Mouse (Mus musculus) megakaryocyte, embryonic 14.5 days (primary cell): ENCODE data around the gene Gm20388.

Source experiments
- FLI1 ChIP-seq: IDR thresholded peaks from 2 replicates; pipeline ENCODE4 v1.6.1; 2012; ENCODE audit warnings: low read length, inconsistent platforms, mixed read lengths
- GATA1 ChIP-seq: IDR thresholded peaks from 3 replicates; pipeline ENCODE4 v1.6.1; 2012; ENCODE audit warnings: mixed read lengths, low read length, inconsistent platforms, borderline replicate concordance

GRCm38 (mm10) chr8:121016621-121017020 is 1106.0 kb downstream of the Gm20388 start:
- TF ChIP-seq GATA1 (no peak), FLI1 (no peak)
